Mouse (Mus musculus) testis, adult 2 months (tissue): ENCODE measurements around the gene Gm45208.

Source experiments
- CTCF ChIP-seq: fragments of 200-500 bp; IDR thresholded peaks from 2 replicates; pipeline ENCODE4 v1.5.1; 2012; ENCODE audit warnings: low read depth, mild to moderate bottlenecking, inconsistent platforms, low read length, moderate library complexity; ENCODE audit not compliant: control insufficient read depth, insufficient read depth, insufficient replicate concordance
- POLR2A ChIP-seq: fragments of 200-500 bp; IDR thresholded peaks from 2 replicates; pipeline ENCODE4 v1.6.1; 2012; ENCODE audit warnings: low read depth, mild to moderate bottlenecking, inconsistent platforms, low read length, moderate library complexity; ENCODE audit not compliant: control insufficient read depth

DNA sequence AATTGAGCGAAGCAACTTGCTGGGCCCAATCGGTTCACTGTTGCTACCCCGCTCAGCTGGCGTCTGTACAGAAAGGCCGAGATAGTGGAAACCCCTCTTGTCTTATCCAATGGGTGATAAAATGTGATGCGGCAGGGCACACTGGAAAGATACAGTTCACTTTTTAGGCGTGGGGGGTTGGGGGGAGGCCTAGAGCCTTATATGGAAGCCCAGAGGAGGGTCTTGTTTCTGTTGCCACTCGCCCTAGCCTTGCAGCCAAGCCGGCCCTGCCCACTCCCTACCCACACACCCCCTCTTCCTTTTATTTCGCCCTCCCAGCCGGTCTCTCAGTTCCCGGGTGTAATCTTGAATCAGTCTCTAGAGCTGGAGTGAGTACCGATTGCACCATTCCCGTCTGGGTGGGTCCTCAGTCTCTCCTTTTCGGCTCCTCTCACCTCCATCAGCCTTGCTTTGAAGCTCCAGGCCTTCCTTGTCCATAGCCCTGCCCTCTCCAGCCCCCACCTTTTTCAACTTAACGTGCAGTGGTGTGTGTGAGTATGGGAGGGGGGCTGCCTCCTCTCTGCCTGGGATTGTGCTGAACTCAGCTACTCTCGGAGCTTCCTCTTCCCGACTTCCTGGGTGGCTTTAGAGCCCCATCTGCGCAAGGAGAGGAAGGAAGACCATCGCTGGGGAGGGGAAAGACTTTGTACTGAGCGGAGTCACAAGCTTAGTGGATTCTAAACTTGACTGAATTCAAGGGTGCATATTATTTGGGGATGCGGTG, 41.8 kb downstream of the Gm45208 start:
- no peak for TF ChIP-seq CTCF
- no peak for TF ChIP-seq POLR2A
